Mouse (Mus musculus) spleen, adult 2 months (tissue): ENCODE measurements around the gene Hibch.

Experiments
- CTCF ChIP-seq: fragments of 200-500 bp; IDR thresholded peaks from 2 replicates; pipeline ENCODE4 v1.5.1; 2011; ENCODE audit warnings: mild to moderate bottlenecking, inconsistent platforms; ENCODE audit not compliant: insufficient read depth, insufficient read length, insufficient replicate concordance; ENCODE audit errors: extremely low read depth
- POLR2A ChIP-seq: fragments of 200-500 bp; IDR thresholded peaks from 2 replicates; pipeline ENCODE4 v1.6.1; 2011; ENCODE audit warnings: low read depth, low read length, inconsistent platforms

DNA sequence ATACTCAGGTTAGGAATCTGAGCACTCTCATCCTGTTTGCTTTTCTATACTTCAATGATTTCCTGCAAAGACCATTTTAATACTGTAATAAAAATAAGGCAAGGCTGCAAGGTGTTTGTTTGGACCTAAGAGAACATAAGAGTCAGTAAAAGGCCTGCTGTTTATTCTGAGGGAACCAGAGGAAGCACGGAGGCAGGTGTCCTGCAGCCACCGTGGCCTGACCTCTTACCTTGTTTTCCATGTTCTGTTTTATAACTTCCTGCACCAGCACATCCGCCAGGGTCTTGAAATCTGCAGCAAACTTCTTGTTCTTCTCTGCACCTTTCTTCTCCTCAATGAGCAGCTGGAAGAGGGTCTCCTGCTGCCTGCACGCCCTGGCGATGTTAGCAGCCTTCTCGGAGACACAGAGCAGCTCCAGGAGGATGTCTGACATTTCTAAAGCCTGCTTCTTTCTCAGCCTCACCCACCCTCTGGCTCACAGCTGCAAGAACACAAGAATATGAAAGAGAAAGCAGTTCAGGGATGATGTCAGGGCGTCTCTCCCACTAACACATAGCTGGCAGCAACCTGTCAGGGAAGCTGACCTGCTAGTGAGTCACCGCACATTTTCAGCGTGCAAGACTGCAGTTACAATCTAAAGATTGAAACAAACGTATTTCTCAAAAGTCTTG lies 45.5 kb upstream of the Hibch start:
- no peak for TF ChIP-seq CTCF
- no peak for TF ChIP-seq POLR2A
